Mouse (Mus musculus): ENCODE data around the gene Pmm2. TPM values are rescaled to one million over a fixed set of nuclear protein-coding genes. Genes with fewer than 3 reads are reported as not detected.

Gene Pmm2
- polyA plus RNA-seq (2015; fragmentation: Nextera tagmentation; extraction: Ambion mirVana), result 26.2 and 27.8 TPM in 2 replicates

GRCm38 (mm10) chr16:8637217-8638051 lies at the start of gene Pmm2, which contains the start of gene Tmem186:
Gene Pmm2 (plus strand): TSS chr16:8637674.
Gene Tmem186 (minus strand): TSS chr16:8637712.

GRCm38 (mm10) chr16:8671551-8672349 lies 34.3 kb downstream of the Pmm2 start, which contains the start of gene Carhsp1:
Gene Carhsp1 (minus strand): TSS chr16:8672155.

GRCm38 (mm10) chr16:8680470-8680869 lies 43.0 kb downstream of the Pmm2 start, which contains the start of gene Gm5767:
Gene Gm5767 (plus strand): TSS chr16:8680770.

Small RNA genes lying within 50 kb of the gene (microRNA-seq; reads per million reads assigned to microRNA genes)
- 0 reads per million in 2 experiments for gene Gm22137

Other genes with a start within 250 kb of the Pmm2 start
- gene Tmem114, start 212.5 kb upstream of the Pmm2 start, polyA plus RNA-seq (2015; fragmentation: Nextera tagmentation; extraction: Ambion mirVana), result not detected in 2 replicates
- gene Mettl22, start 166.9 kb upstream of the Pmm2 start, polyA plus RNA-seq (2015; fragmentation: Nextera tagmentation; extraction: Ambion mirVana), result 58.6 and 60.2 TPM in 2 replicates
- 6.7 and 7.1 TPM in 2 replicates for gene Abat, start 124.2 kb upstream of the Pmm2 start, polyA plus RNA-seq (2015; fragmentation: Nextera tagmentation; extraction: Ambion mirVana)
- gene Tmem186, start within 50 bp of the Pmm2 start, polyA plus RNA-seq (2015; fragmentation: Nextera tagmentation; extraction: Ambion mirVana), result 10.7 and 11.2 TPM in 2 replicates
- gene Carhsp1, start 34.5 kb downstream of the Pmm2 start, polyA plus RNA-seq (2015; fragmentation: Nextera tagmentation; extraction: Ambion mirVana), result 41.9 and 49.2 TPM in 2 replicates
- not detected in 2 replicates for gene Gm5767, start 43.1 kb downstream of the Pmm2 start, polyA plus RNA-seq (2015; fragmentation: Nextera tagmentation; extraction: Ambion mirVana)
- 8.4 and 9.6 TPM in 2 replicates for gene Usp7, start 154.6 kb downstream of the Pmm2 start, polyA plus RNA-seq (2015; fragmentation: Nextera tagmentation; extraction: Ambion mirVana)
- gene 1810013L24Rik, start 192.4 kb downstream of the Pmm2 start, polyA plus RNA-seq (2015; fragmentation: Nextera tagmentation; extraction: Ambion mirVana), result 13.5 and 14.1 TPM in 2 replicates

Measured in skeletal muscle tissue, postnatal 0 days (tissue).